Mouse (Mus musculus): ENCODE data around the gene Tcf12.

The Tcf12 gene

GRCm38 (mm10) chr9:71982826-71983225 is 128.8 kb downstream of the Tcf12 start:
- no peak for DNase-seq (ENCODE audit: extremely low read depth, low read depth)

- no peak for DNase-seq (ENCODE audit: extremely low read depth, low read depth)
Observed at GRCm38 (mm10) chr9:71981071-71981470, 130.6 kb downstream of the Tcf12 start.

GRCm38 (mm10) chr9:71980579-71980978 is 131.1 kb downstream of the Tcf12 start:
- no peak for DNase-seq (ENCODE audit: extremely low read depth, low read depth)

- no peak for DNase-seq (ENCODE audit: extremely low read depth, low read depth)
Observed at GRCm38 (mm10) chr9:71978886-71979285, 132.8 kb downstream of the Tcf12 start.

- no peak for DNase-seq (ENCODE audit: extremely low read depth, low read depth)
Observed at GRCm38 (mm10) chr9:71976034-71976433, 135.6 kb downstream of the Tcf12 start.

GRCm38 (mm10) chr9:71975141-71975540 is 136.5 kb downstream of the Tcf12 start:
- DNase-seq (ENCODE audit: extremely low read depth, low read depth) = no peak

GRCm38 (mm10) chr9:71974541-71974959 is 137.1 kb downstream of the Tcf12 start:
- DNase-seq (ENCODE audit: extremely low read depth, low read depth) = no peak

GRCm38 (mm10) chr9:71964039-71964438 is 147.6 kb downstream of the Tcf12 start:
- no peak for DNase-seq (ENCODE audit: extremely low read depth, low read depth)

- no peak for DNase-seq (ENCODE audit: extremely low read depth, low read depth)
Observed at GRCm38 (mm10) chr9:71960026-71960396, 151.7 kb downstream of the Tcf12 start.

GRCm38 (mm10) chr9:71959259-71960025 is 152.2 kb downstream of the Tcf12 start:
- no peak for DNase-seq (ENCODE audit: extremely low read depth, low read depth)

GRCm38 (mm10) chr9:71953217-71953616 is 158.5 kb downstream of the Tcf12 start:
- no peak for DNase-seq (ENCODE audit: extremely low read depth, low read depth)

- DNase-seq (ENCODE audit: extremely low read depth, low read depth) = peak; percentile 59
Observed at GRCm38 (mm10) chr9:71952621-71953076, 159.0 kb downstream of the Tcf12 start.

GRCm38 (mm10) chr9:71951926-71952325 is 159.7 kb downstream of the Tcf12 start:
- no peak for DNase-seq (ENCODE audit: extremely low read depth, low read depth)

- peak; percentile 91 for DNase-seq (ENCODE audit: extremely low read depth, low read depth)
Observed at GRCm38 (mm10) chr9:71951341-71951740, 160.3 kb downstream of the Tcf12 start.

- no peak for DNase-seq (ENCODE audit: extremely low read depth, low read depth)
Observed at GRCm38 (mm10) chr9:71944801-71945200, 166.9 kb downstream of the Tcf12 start.

- DNase-seq (ENCODE audit: extremely low read depth, low read depth) = no peak
Observed at GRCm38 (mm10) chr9:71942424-71942823, 169.2 kb downstream of the Tcf12 start.

- no peak for DNase-seq (ENCODE audit: extremely low read depth, low read depth)
Observed at GRCm38 (mm10) chr9:71940016-71940415, 171.7 kb downstream of the Tcf12 start.

- DNase-seq (ENCODE audit: extremely low read depth, low read depth) = no peak
Observed at GRCm38 (mm10) chr9:71936199-71936598, 175.5 kb downstream of the Tcf12 start.

GRCm38 (mm10) chr9:71934833-71935232 is 176.8 kb downstream of the Tcf12 start:
- DNase-seq (ENCODE audit: extremely low read depth, low read depth) = no peak

GRCm38 (mm10) chr9:71931965-71932364 is 179.7 kb downstream of the Tcf12 start:
- no peak for DNase-seq (ENCODE audit: extremely low read depth, low read depth)

- DNase-seq (ENCODE audit: extremely low read depth, low read depth) = no peak
Observed at GRCm38 (mm10) chr9:71931358-71931715, 180.3 kb downstream of the Tcf12 start.

- no peak for DNase-seq (ENCODE audit: extremely low read depth, low read depth)
Observed at GRCm38 (mm10) chr9:71930431-71931357, 181.0 kb downstream of the Tcf12 start.

- no peak for DNase-seq (ENCODE audit: extremely low read depth, low read depth)
Observed at GRCm38 (mm10) chr9:71916662-71916953, 195.1 kb downstream of the Tcf12 start.
